ENCODE assay signal across 8 mouse cellular contexts in the genomic region with DNA sequence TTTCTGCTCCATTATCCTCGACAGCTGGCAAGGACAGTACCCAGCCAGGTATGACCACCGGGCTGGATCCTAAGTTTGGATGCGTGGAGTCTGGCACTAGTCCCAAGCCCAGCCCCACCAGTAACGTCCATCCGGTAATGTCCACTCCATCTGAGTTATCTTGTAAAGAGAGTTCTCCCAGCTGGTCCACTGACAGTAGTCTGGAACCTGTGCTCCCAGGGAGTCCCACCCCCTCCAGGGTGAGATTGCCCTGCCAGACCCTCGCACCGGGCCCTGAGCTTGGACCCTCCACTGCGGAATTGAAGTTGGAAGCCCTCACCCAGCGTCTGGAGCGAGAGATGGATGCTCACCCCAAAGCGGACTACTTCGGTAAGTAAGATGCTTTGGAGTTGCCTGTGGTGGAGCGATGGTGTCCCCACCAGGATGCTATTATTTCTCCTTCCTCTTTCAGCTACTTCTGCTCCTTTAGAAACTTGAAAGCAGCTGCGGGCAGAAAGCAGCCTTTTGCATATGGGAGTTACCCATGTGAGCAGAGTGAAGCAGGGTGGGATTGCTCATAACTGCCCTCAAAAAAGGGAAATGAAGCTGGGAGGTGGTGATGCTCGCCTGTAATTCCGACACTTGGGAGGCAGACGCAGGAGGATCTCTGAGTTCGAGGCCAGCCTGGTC. TPM values are rescaled to one million over a fixed set of nuclear protein-coding genes. Genes with fewer than 3 reads are reported as not detected.
DNase-seq lines count a peak whose midpoint lies in the region; ATAC-seq and TF ChIP-seq lines count a peak whose summit lies in the region.

No protein-coding gene starts in this region.

- H3K4me3 ChIP-seq in bone marrow, adult 2 months (replicated peaks; ENCODE audit: control insufficient read depth, low read depth, low read length): peak overlapping the region; percentile 86
- peak overlapping the region; percentile 70 for H3K4me3 ChIP-seq in hindbrain, embryonic 11.5 days (ENCODE audit: low read depth, low read length)
- peak overlapping the region; percentile 83 for H3K4me3 ChIP-seq in liver, postnatal 0 days (ENCODE audit: low read depth, low read length)
- peak overlapping the region; percentile 8; the same call in 1 of the 2 replicates for H3K4me3 ChIP-seq in neural tube, embryonic 15.5 days (replicated peaks)

- no peaks in the 10 kb centered on the region for H3K36me3 ChIP-seq in hindbrain, embryonic 11.5 days (ENCODE audit: control insufficient read depth, insufficient read depth, low read length)
- H3K36me3 ChIP-seq in liver, postnatal 0 days (replicated peaks; ENCODE audit: insufficient read depth, low read length): peaks cover 20% of the 10 kb centered on the region
- no peaks in the 10 kb centered on the region for H3K36me3 ChIP-seq in neural tube, embryonic 15.5 days

- TF ChIP-seq POLR2A in bone marrow, adult 2 months (IDR thresholded peaks at IDR 0.05; ENCODE audit: borderline replicate concordance, control insufficient read depth, low read depth, low read length): no peak

- peak overlapping the region; percentile 85 for H3K4me2 ChIP-seq in hindbrain, embryonic 11.5 days (replicated peaks; ENCODE audit: low read depth, low read length)
- peak overlapping the region; percentile 92 for H3K4me2 ChIP-seq in liver, postnatal 0 days (ENCODE audit: low read depth, low read length)
- peak overlapping the region; percentile 76 for H3K4me2 ChIP-seq in neural tube, embryonic 15.5 days

- no peak for TF ChIP-seq EP300 in liver, postnatal 0 days (IDR thresholded peaks at IDR 0.05; ENCODE audit: low read depth)

- peak overlapping the region; percentile 94 for H3K27ac ChIP-seq in bone marrow, adult 2 months (ENCODE audit: control insufficient read depth, insufficient read depth, low read depth, low read length, poor library complexity)
- no peak overlapping the region for H3K27ac ChIP-seq in hindbrain, embryonic 11.5 days (ENCODE audit: low read depth, low read length)
- H3K27ac ChIP-seq in liver, postnatal 0 days (ENCODE audit: low read depth): peak overlapping the region; percentile 26; the same call in 1 of the 2 replicates
- H3K27ac ChIP-seq in neural tube, embryonic 15.5 days (replicated peaks): no peak overlapping the region

- no peaks in the 10 kb centered on the region for H3K27me3 ChIP-seq in hindbrain, embryonic 11.5 days (ENCODE audit: control insufficient read depth, insufficient read depth, low read length)
- H3K27me3 ChIP-seq in liver, postnatal 0 days (ENCODE audit: insufficient read depth, low read length): no peaks in the 10 kb centered on the region
- no peaks in the 10 kb centered on the region for H3K27me3 ChIP-seq in neural tube, embryonic 15.5 days (replicated peaks)

- no peak for TF ChIP-seq CTCF in bone marrow, adult 2 months (IDR thresholded peaks at IDR 0.05; ENCODE audit: control insufficient read depth, insufficient read depth, low read length)
- TF ChIP-seq CTCF in liver, postnatal 0 days (IDR thresholded peaks at IDR 0.05; ENCODE audit: low read depth): no peak

- 49% methylated on average over 18 of the region's 18 CpGs for whole genome bisulfite sequencing in bone marrow, adult 2 months
- WGBS in hindbrain, embryonic 11.5 days: 84% methylated on average over 18 of the region's 18 CpGs
- 65% methylated on average over 18 of the region's 18 CpGs for WGBS in liver, postnatal 0 days (ENCODE audit: insufficient replicate concordance)
- WGBS in neural tube, embryonic 15.5 days: 82% methylated on average over 18 of the region's 18 CpGs

- DNase-seq in A20 (ENCODE audit: low read depth, low spot score): peak; percentile 93
- no peak for DNase-seq in hindbrain, embryonic 11.5 days (ENCODE audit: low spot score)
- DNase-seq in liver, postnatal 0 days: peak; percentile 29
- no peak for DNase-seq in left cerebral cortex, adult 18-20 months (ENCODE audit: low spot score in 2 of 2)
- no peak for DNase-seq in left cerebral cortex, postnatal 4 days
- DNase-seq in ovary, adult 18-20 months (ENCODE audit: low spot score): no peak

- peaks cover 7% of the 10 kb centered on the region for H3K4me1 ChIP-seq in bone marrow, adult 2 months (ENCODE audit: control insufficient read depth, insufficient read depth, low read length)
- H3K4me1 ChIP-seq in hindbrain, embryonic 11.5 days (replicated peaks; ENCODE audit: control insufficient read depth, insufficient read depth, low read length): peaks cover 5% of the 10 kb centered on the region; the same call in 1 of the 2 replicates
- peaks cover 52% of the 10 kb centered on the region for H3K4me1 ChIP-seq in liver, postnatal 0 days (ENCODE audit: insufficient read depth)
- H3K4me1 ChIP-seq in neural tube, embryonic 15.5 days: peaks cover 35% of the 10 kb centered on the region

- H3K9me3 ChIP-seq in hindbrain, embryonic 11.5 days (ENCODE audit: control insufficient read depth, low read length): no peaks in the 10 kb centered on the region
- H3K9me3 ChIP-seq in liver, postnatal 0 days (ENCODE audit: low read length): no peaks in the 10 kb centered on the region
- H3K9me3 ChIP-seq in neural tube, embryonic 15.5 days (replicated peaks): no peaks in the 10 kb centered on the region

- no peak for ATAC-seq in hindbrain, embryonic 11.5 days (ENCODE audit: low FRiP score)
- ATAC-seq in liver, postnatal 0 days: no peak
- no peak for ATAC-seq in neural tube, embryonic 15.5 days (ENCODE audit: low FRiP score)

- H3K9ac ChIP-seq in hindbrain, embryonic 11.5 days (ENCODE audit: low read depth, low read length): 0 out of 2 replicates have a peak overlapping the region, but pooled peaks have one; percentile 8
- H3K9ac ChIP-seq in liver, postnatal 0 days (replicated peaks): peak overlapping the region; percentile 87
- H3K9ac ChIP-seq in neural tube, embryonic 15.5 days (replicated peaks): no peak overlapping the region

- intact Hi-C loops in left cerebral cortex, postnatal 4 days (cut with DNase I): no loop called here

RNA-seq across cellular contexts. Expression of gene Limd1, which starts 1.9 kb away (rescaled TPM):
- 16.0 and 19.0 TPM in 2 replicates for polyA plus RNA-seq in bone marrow, adult 2 months (2011; ENCODE audit: insufficient read depth, insufficient read length, low replicate concordance, missing spikeins)
- polyA plus RNA-seq in hindbrain, embryonic 11.5 days (2014; fragmentation: Nextera tagmentation; extraction: Ambion mirVana): 37.5 and 40.0 TPM in 2 replicates
- 11.9 and 12.4 TPM in 2 replicates for polyA plus RNA-seq in liver, postnatal 0 days (2015; fragmentation: Nextera tagmentation; extraction: Ambion mirVana)
- 10.9 and 20.3 TPM in 2 replicates for polyA plus RNA-seq in neural tube, embryonic 15.5 days (2015; fragmentation: Nextera tagmentation; extraction: Ambion mirVana)
- 1 to 10 TPM; 5.9 to 6.4 TPM for total RNA-seq in left cerebral cortex, adult 18-20 months (2021)
- 10 to 100 TPM in 1 of 2 experiments, 1 to 10 TPM in 1; 9.5 to 10.2 TPM for total RNA-seq in left cerebral cortex, postnatal 4 days (2021)

RNA-seq across cellular contexts. Expression of gene Sacm1l, which starts 49.2 kb away (rescaled TPM):
- 5.8 and 9.0 TPM in 2 replicates for polyA plus RNA-seq in bone marrow, adult 2 months (2011; ENCODE audit: insufficient read depth, insufficient read length, low replicate concordance, missing spikeins)
- polyA plus RNA-seq in hindbrain, embryonic 11.5 days (2014; fragmentation: Nextera tagmentation; extraction: Ambion mirVana): 50.6 and 60.1 TPM in 2 replicates
- polyA plus RNA-seq in liver, postnatal 0 days (2015; fragmentation: Nextera tagmentation; extraction: Ambion mirVana): 21.0 and 22.2 TPM in 2 replicates
- polyA plus RNA-seq in neural tube, embryonic 15.5 days (2015; fragmentation: Nextera tagmentation; extraction: Ambion mirVana): 57.4 and 59.3 TPM in 2 replicates
- total RNA-seq in left cerebral cortex, adult 18-20 months (2021): 10 to 100 TPM; 69.3 to 70.2 TPM
- total RNA-seq in left cerebral cortex, postnatal 4 days (2021): 10 to 100 TPM; 43.3 to 46.6 TPM

Comparison
In these comparisons a context has a peak if more than half of its experiments do, and no peak if none do; other contexts are left out.
1. DNase-seq: peak in A20 (single experiment) and liver, postnatal 0 days (single experiment); none in hindbrain, embryonic 11.5 days (single experiment), left cerebral cortex, adult 18-20 months (0 of 2), left cerebral cortex, postnatal 4 days (single experiment) and ovary, adult 18-20 months (single experiment).
2. H3K27ac ChIP-seq: peak in bone marrow, adult 2 months (single experiment) and liver, postnatal 0 days (single experiment); none in hindbrain, embryonic 11.5 days (single experiment) and neural tube, embryonic 15.5 days (single experiment).
3. H3K4me3 ChIP-seq: peak in every context shown above with its lines; median percentile 86 in bone marrow, adult 2 months; 83 in liver, postnatal 0 days; 70 in hindbrain, embryonic 11.5 days; 8 in neural tube, embryonic 15.5 days.
4. Peak in every context shown above with its lines, with median percentiles within 50 percentile points of each other: H3K4me2 ChIP-seq.